Mouse (Mus musculus): ENCODE measurements around the gene Rasal1. TPM values are rescaled to one million over a fixed set of nuclear protein-coding genes. Genes with fewer than 3 reads are reported as not detected.

The Rasal1 gene
- polyA plus RNA-seq, 1 experiment from 2014 or later: 0.08 TPM

DNA sequence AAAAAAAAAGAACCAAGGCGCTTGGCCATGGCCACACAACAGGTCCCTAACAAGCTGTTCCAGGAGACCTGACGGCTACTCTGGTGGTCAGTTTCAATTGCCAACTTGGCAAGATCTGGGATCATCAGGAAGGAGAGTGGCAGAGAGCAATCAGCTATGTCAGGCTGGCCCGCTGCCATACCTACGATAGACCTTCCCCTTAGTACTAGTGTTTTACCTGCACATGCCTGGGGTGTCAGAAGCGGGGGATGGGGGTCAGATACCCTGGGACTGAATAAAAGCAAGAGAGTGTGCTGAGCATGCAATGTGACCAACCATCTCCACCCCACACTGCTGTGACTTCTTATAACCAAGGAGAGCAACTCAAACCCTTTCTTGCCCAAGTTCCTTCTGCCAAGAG is 37.7 kb upstream of the Rasal1 start:
- H3K4me2 ChIP-seq (replicated peaks; ENCODE audit: low read depth): no peak overlapping the region
- H3K27ac ChIP-seq (replicated peaks): no peak overlapping the region
- H3K9ac ChIP-seq (ENCODE audit: low read length): no peak overlapping the region; the same call in 1 of the 2 replicates
- H3K4me1 ChIP-seq (replicated peaks; ENCODE audit: control insufficient read depth, insufficient read depth): peaks cover 4% of the 10 kb centered on the region
- H3K9me3 ChIP-seq (ENCODE audit: control insufficient read depth, low read length): no peaks in the 10 kb centered on the region
- ATAC-seq (ENCODE audit: low FRiP score, low TSS enrichment) (no peak), DNase-seq (ENCODE audit: low spot score) (no peak)
- no peaks in the 10 kb centered on the region for H3K27me3 ChIP-seq (ENCODE audit: control insufficient read depth, insufficient read depth, low read length)
- H3K4me3 ChIP-seq (ENCODE audit: low read depth, low read length): no peak overlapping the region
- no peaks in the 10 kb centered on the region for H3K36me3 ChIP-seq (ENCODE audit: control insufficient read depth, insufficient read depth, low read length)
- 96% methylated on average over 5 of the region's 5 CpGs for WGBS
- TF ChIP-seq CTCF (IDR thresholded peaks at IDR 0.05; ENCODE audit: low read depth) (no peak), EP300 (optimal IDR thresholded peaks at IDR 0.05) (no peak)

DNA sequence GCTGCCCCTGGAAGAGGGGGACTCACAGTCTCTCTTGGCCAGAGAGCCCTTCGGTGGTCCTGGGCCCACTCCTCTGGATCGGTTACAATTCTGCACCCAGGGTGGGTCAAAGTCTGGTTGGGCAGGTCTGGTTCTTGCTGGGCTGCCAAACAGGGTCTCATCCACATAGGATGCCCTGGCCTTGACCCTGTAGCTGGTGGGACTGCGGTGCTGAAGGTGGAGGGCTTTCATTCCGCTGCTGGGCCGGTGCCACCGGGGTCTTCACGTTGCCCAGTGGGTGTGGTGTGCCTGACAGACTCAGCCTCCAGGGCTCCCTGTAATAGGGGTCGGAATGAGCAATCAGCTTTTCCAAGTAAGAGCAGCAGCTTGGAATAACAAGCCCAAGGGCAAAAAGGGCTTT is 37.2 kb upstream of the Rasal1 start:
- H3K27me3 ChIP-seq (ENCODE audit: control insufficient read depth, insufficient read depth, low read length): no peaks in the 10 kb centered on the region
- H3K4me2 ChIP-seq (replicated peaks; ENCODE audit: low read depth): peak overlapping the region; percentile 85
- peaks cover 4% of the 10 kb centered on the region for H3K4me1 ChIP-seq (replicated peaks; ENCODE audit: control insufficient read depth, insufficient read depth)
- no peak for DNase-seq (ENCODE audit: low spot score)
- H3K4me3 ChIP-seq (ENCODE audit: low read depth, low read length): peak overlapping the region; percentile 72
- no peak for ATAC-seq (ENCODE audit: low FRiP score, low TSS enrichment)
- no peak for TF ChIP-seq EP300 (optimal IDR thresholded peaks at IDR 0.05)
- TF ChIP-seq CTCF (IDR thresholded peaks at IDR 0.05; ENCODE audit: low read depth): no peak
- H3K9ac ChIP-seq (ENCODE audit: low read length): peak overlapping the region; percentile 63
- no peak overlapping the region for H3K27ac ChIP-seq (replicated peaks)
- H3K36me3 ChIP-seq (ENCODE audit: control insufficient read depth, insufficient read depth, low read length): no peaks in the 10 kb centered on the region
- WGBS: 41% methylated on average over 8 of the region's 8 CpGs
- H3K9me3 ChIP-seq (ENCODE audit: control insufficient read depth, low read length): no peaks in the 10 kb centered on the region

GRCm38 (mm10) chr5:120612442-120612821 is 36.2 kb upstream of the Rasal1 start, which contains the start of the genes Rita1 and Ddx54:
Gene Rita1 (minus strand): TSS chr5:120612589.
Gene Ddx54 (plus strand): TSS chr5:120612739.
- under 1% methylated on average over 22 of the region's 22 CpGs for WGBS

GRCm38 (mm10) chr5:120612822-120613604 is 35.6 kb upstream of the Rasal1 start:
- Histone ChIP-seq H3K4me1 (replicated peaks; ENCODE audit: control insufficient read depth, insufficient read depth) (peaks cover 4% of the 10 kb centered on the region), H3K9ac (ENCODE audit: low read length) (peak overlapping the region; percentile 79), H3K4me3 (ENCODE audit: low read depth, low read length) (peak overlapping the region; percentile 72), H3K9me3 (ENCODE audit: control insufficient read depth, low read length) (no peaks in the 10 kb centered on the region), H3K27ac (replicated peaks) (peak overlapping the region; percentile 91), H3K4me2 (replicated peaks; ENCODE audit: low read depth) (peak overlapping the region; percentile 90), H3K36me3 (ENCODE audit: control insufficient read depth, insufficient read depth, low read length) (0 out of 2 replicates have a peak, but pooled peaks cover 3% of the 10 kb centered on the region), H3K27me3 (ENCODE audit: control insufficient read depth, insufficient read depth, low read length) (no peaks in the 10 kb centered on the region)
- TF ChIP-seq CTCF (IDR thresholded peaks at IDR 0.05; ENCODE audit: low read depth): no peak
- no peak for TF ChIP-seq EP300 (optimal IDR thresholded peaks at IDR 0.05)
- ATAC-seq (ENCODE audit: low FRiP score, low TSS enrichment) (peak; percentile 95), DNase-seq (ENCODE audit: low spot score) (peak; percentile 100)
- under 1% methylated on average over 69 of the region's 69 CpGs for WGBS

More at GRCm38 (mm10) chr5:120612442-120612821, 36.2 kb upstream of the Rasal1 start, which contains the start of the genes Rita1 and Ddx54:
- Histone ChIP-seq H3K4me3 (ENCODE audit: low read depth, low read length) (peak within 1 kb of the TSS; percentile 72), H3K4me1 (replicated peaks; ENCODE audit: control insufficient read depth, insufficient read depth) (peaks cover 4% of the 10 kb centered on the region), H3K4me2 (replicated peaks; ENCODE audit: low read depth) (peak within 1 kb of the TSS; percentile 90), H3K27ac (replicated peaks) (peak within 1 kb of the TSS; percentile 91), H3K36me3 (ENCODE audit: control insufficient read depth, insufficient read depth, low read length) (0 out of 2 replicates have a peak, but pooled peaks cover 3% of the 10 kb centered on the region), H3K9me3 (ENCODE audit: control insufficient read depth, low read length) (no peaks in the 10 kb centered on the region), H3K27me3 (ENCODE audit: control insufficient read depth, insufficient read depth, low read length) (no peaks in the 10 kb centered on the region), H3K9ac (ENCODE audit: low read length) (peak within 1 kb of the TSS; percentile 79)
- no peak for TF ChIP-seq CTCF (IDR thresholded peaks at IDR 0.05; ENCODE audit: low read depth)
- TF ChIP-seq EP300 (optimal IDR thresholded peaks at IDR 0.05): no peak
- ATAC-seq (ENCODE audit: low FRiP score, low TSS enrichment): peak; percentile 85
- DNase-seq (ENCODE audit: low spot score): peak; percentile 95

DNA sequence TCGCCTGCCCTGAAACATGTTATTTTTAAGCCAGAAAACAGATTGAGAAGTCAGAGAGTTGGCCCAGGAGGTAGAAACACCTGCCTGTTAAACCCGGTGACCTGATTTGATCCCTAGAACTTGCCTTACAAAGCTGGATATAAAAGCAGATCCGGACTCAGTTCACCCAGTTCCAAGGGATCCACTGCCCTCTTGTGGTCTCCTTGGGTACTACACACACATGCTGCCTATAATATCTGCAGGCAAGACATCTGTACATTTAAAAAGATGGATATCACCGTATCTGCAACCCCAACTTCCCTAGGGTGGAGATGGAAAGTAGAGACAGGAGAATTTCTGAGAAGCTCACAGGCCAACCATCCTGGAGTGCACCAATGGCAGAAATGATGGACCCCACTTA is 32.7 kb upstream of the Rasal1 start:
- no peak overlapping the region for H3K4me2 ChIP-seq (replicated peaks; ENCODE audit: low read depth)
- no peak overlapping the region for H3K4me3 ChIP-seq (ENCODE audit: low read depth, low read length)
- H3K36me3 ChIP-seq (ENCODE audit: control insufficient read depth, insufficient read depth, low read length): peaks cover 14% of the 10 kb centered on the region
- ATAC-seq (ENCODE audit: low FRiP score, low TSS enrichment) (no peak), DNase-seq (ENCODE audit: low spot score) (peak; percentile 51)
- H3K9me3 ChIP-seq (ENCODE audit: control insufficient read depth, low read length): no peaks in the 10 kb centered on the region
- H3K27me3 ChIP-seq (ENCODE audit: control insufficient read depth, insufficient read depth, low read length): no peaks in the 10 kb centered on the region
- peaks cover 4% of the 10 kb centered on the region for H3K4me1 ChIP-seq (replicated peaks; ENCODE audit: control insufficient read depth, insufficient read depth)
- no peak overlapping the region for H3K9ac ChIP-seq (ENCODE audit: low read length)
- 97% methylated on average over 4 of the region's 4 CpGs for WGBS
- TF ChIP-seq CTCF (IDR thresholded peaks at IDR 0.05; ENCODE audit: low read depth) (peak; percentile 71), EP300 (optimal IDR thresholded peaks at IDR 0.05) (no peak)
- H3K27ac ChIP-seq (replicated peaks): no peak overlapping the region

- DNase-seq (ENCODE audit: low spot score) (peak; percentile 14), ATAC-seq (ENCODE audit: low FRiP score, low TSS enrichment) (no peak)
- H3K27ac ChIP-seq (replicated peaks): no peak overlapping the region
- H3K4me1 ChIP-seq (replicated peaks; ENCODE audit: control insufficient read depth, insufficient read depth): no peaks in the 10 kb centered on the region; the same call in 1 of the 2 replicates
- H3K9me3 ChIP-seq (ENCODE audit: control insufficient read depth, low read length): no peaks in the 10 kb centered on the region
- no peak overlapping the region for H3K4me2 ChIP-seq (replicated peaks; ENCODE audit: low read depth)
- H3K9ac ChIP-seq (ENCODE audit: low read length): no peak overlapping the region
- no peak for TF ChIP-seq CTCF (IDR thresholded peaks at IDR 0.05; ENCODE audit: low read depth)
- H3K36me3 ChIP-seq (ENCODE audit: control insufficient read depth, insufficient read depth, low read length): peaks cover 32% of the 10 kb centered on the region
- 78% methylated on average over 12 of the region's 12 CpGs for WGBS
- no peaks in the 10 kb centered on the region for H3K27me3 ChIP-seq (ENCODE audit: control insufficient read depth, insufficient read depth, low read length)
- no peak overlapping the region for H3K4me3 ChIP-seq (ENCODE audit: low read depth, low read length)
These were observed 29.8 kb upstream of the Rasal1 start for GRCm38 (mm10) chr5:120618778-120619177.

Measured in stomach, postnatal 0 days (tissue).